Mouse (Mus musculus) neural tube, embryonic 14.5 days (tissue): ENCODE measurements around the gene Nupr1. TPM values are rescaled to one million over a fixed set of nuclear protein-coding genes. Genes with fewer than 3 reads are reported as not detected.

Experiments used
- ATAC-seq: fragments of 200-750 bp; cut with Nextera tagmentation; 2 replicates; pipeline ENCODE4 v1.8.0; 2017; ENCODE audit warnings: low read depth, mild to moderate bottlenecking, moderate TSS enrichment, moderate library complexity
- H3K27ac ChIP-seq: fragments of 300-500 bp; sonication (generic); 2 replicates; pipeline ENCODE4 v1.5.1; 2014; ENCODE audit warnings: low read depth, mild to moderate bottlenecking, control low read depth, low read length, moderate library complexity, mixed read lengths
- H3K27me3 ChIP-seq: fragments of 300-500 bp; sonication (generic); 2 replicates; pipeline ENCODE4 v1.6.1; 2014; ENCODE audit warnings: low read length; ENCODE audit not compliant: control insufficient read depth, insufficient read depth
- H3K36me3 ChIP-seq: fragments of 300-500 bp; sonication (generic); 2 replicates; pipeline ENCODE4 v1.6.1; 2014; ENCODE audit warnings: low read length, mixed read lengths; ENCODE audit not compliant: control insufficient read depth, insufficient read depth
- H3K4me1 ChIP-seq: fragments of 300-500 bp; sonication (generic); 2 replicates; pipeline ENCODE4 v1.6.1; 2014; ENCODE audit warnings: low read length; ENCODE audit not compliant: control insufficient read depth, insufficient read depth
- H3K4me2 ChIP-seq: fragments of 300-500 bp; sonication (generic); 2 replicates; pipeline ENCODE4 v1.6.1; 2014; ENCODE audit warnings: mild to moderate bottlenecking, low read depth, low read length, control low read depth
- H3K4me3 ChIP-seq: fragments of 300-500 bp; sonication (generic); 2 replicates; pipeline ENCODE4 v1.5.1; 2014; ENCODE audit warnings: low read depth, low read length, control low read depth, mixed read lengths
- H3K9ac ChIP-seq: fragments of 300-500 bp; sonication (generic); replicated peaks from 2 replicates; pipeline ENCODE4 v1.6.1; 2014; ENCODE audit warnings: low read depth, mild to moderate bottlenecking, control low read depth, low read length, mixed read lengths
- H3K9me3 ChIP-seq: fragments of 300-500 bp; sonication (generic); 2 replicates; pipeline ENCODE4 v1.6.1; 2016; ENCODE audit warnings: low read length; ENCODE audit not compliant: control insufficient read depth
- WGBS: fragments of 180-500 bp; shearing (Covaris S2); extraction: QIAGEN DNeasy Blood & Tissue Kit; methylation state at CpG from one replicate; pipeline ENCODE4 v1.1.7; 2014; 5-methylcytosine and 5-hydroxymethylcytosine counted together
- microRNA-seq: library from miRNA; unstranded; fragments of <30 nt; microRNA quantifications from one replicate; pipeline ENCODE4, GENCODE M21; 2016
- polyA plus RNA-seq: library from polyadenylated mRNA; unstranded; fragments of >200 nt; fragmentation: Nextera tagmentation; extraction: Ambion mirVana; gene quantifications from 2 replicates; pipeline ENCODE4 v1.2.1, GENCODE M21; 2014

The Nupr1 gene
- polyA plus RNA-seq, 1 experiment from 2014 or later: 2.2 TPM

DNA sequence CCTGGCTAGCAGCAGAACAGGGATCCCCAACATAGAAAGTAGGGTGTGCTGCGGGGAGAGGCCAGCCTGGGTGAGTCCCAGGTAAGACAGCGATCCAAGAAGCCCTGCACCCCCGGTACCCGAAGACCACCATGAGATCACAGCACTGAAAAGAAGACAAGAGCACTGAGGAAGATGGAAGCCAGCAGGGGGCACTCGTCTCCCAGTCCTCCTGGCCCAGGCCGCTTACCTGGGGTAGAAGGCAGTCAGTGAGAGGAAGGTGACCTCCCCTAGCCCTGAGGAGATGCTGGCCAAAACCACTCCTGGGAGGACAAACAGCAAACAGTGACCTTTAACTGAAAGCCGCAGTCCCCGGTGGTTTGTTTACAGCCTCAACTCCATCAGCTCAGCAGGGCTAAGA, 51.5 kb downstream of the Nupr1 start:
- Histone ChIP-seq H3K9ac (no peak overlapping the region), H3K36me3 (no peaks in the 10 kb centered on the region), H3K4me1 (peaks cover 3% of the 10 kb centered on the region; the same call in 1 of the 2 replicates), H3K4me3 (no peak overlapping the region), H3K4me2 (no peak overlapping the region), H3K9me3 (no peaks in the 10 kb centered on the region), H3K27me3 (no peaks in the 10 kb centered on the region), H3K27ac (no peak overlapping the region)
- WGBS: 63% methylated on average over 8 of the region's 8 CpGs
- no peak for ATAC-seq

- Histone ChIP-seq H3K27me3 (no peaks in the 10 kb centered on the region), H3K9me3 (no peaks in the 10 kb centered on the region), H3K27ac (no peak overlapping the region), H3K4me3 (no peak overlapping the region), H3K4me1 (peaks cover 3% of the 10 kb centered on the region; the same call in 1 of the 2 replicates), H3K9ac (no peak overlapping the region), H3K4me2 (no peak overlapping the region), H3K36me3 (no peaks in the 10 kb centered on the region)
- no peak for ATAC-seq
- WGBS: 50% methylated on average over 8 of the region's 8 CpGs
Measured at GRCm38 (mm10) chr7:126576946-126577345, 53.7 kb downstream of the Nupr1 start.

Small RNA genes within 50 kb of the gene (microRNA-seq; reads per million reads assigned to microRNA genes)
- 1.7 reads per million for gene Mir7059

Other genes with a start within 250 kb of the Nupr1 start
- gene Nfatc2ip, start 234.1 kb downstream of the Nupr1 start, polyA plus RNA-seq: 3.4 TPM in 2 replicates
- not detected in 2 replicates for gene Cd19, start 216.0 kb downstream of the Nupr1 start, polyA plus RNA-seq
- 19.8 and 22.3 TPM in 2 replicates for gene Rabep2, start 202.1 kb downstream of the Nupr1 start, polyA plus RNA-seq
- gene Atp2a1, start 167.8 kb downstream of the Nupr1 start, polyA plus RNA-seq: 0.79 and 1.1 TPM in 2 replicates
- 59.5 and 61.1 TPM in 2 replicates for gene Sh2b1, start 155.4 kb downstream of the Nupr1 start, polyA plus RNA-seq
- gene Tufm, start 143.5 kb downstream of the Nupr1 start, polyA plus RNA-seq: 133 and 137 TPM in 2 replicates
- gene Atxn2l, start 127.4 kb downstream of the Nupr1 start, polyA plus RNA-seq: 68.5 and 68.9 TPM in 2 replicates
- gene Eif3c, start 64.5 kb downstream of the Nupr1 start, polyA plus RNA-seq: 156 and 171 TPM in 2 replicates
- gene Apobr, start 45.9 kb downstream of the Nupr1 start, polyA plus RNA-seq: 0.06 and 0.70 TPM in 2 replicates
- 24.9 and 26.6 TPM in 2 replicates for gene Cln3, start 45.0 kb downstream of the Nupr1 start, polyA plus RNA-seq
- not detected in 2 replicates for gene Il27, start 35.9 kb downstream of the Nupr1 start, polyA plus RNA-seq
- 58.0 and 61.5 TPM in 2 replicates for gene Sgf29, start 18.4 kb upstream of the Nupr1 start, polyA plus RNA-seq
- gene Sult1a1, start 45.6 kb upstream of the Nupr1 start, polyA plus RNA-seq: 0.59 and 2.2 TPM in 2 replicates
- gene Bola2, start 64.5 kb upstream of the Nupr1 start, polyA plus RNA-seq: 132 and 140 TPM in 2 replicates
- gene Slx1b, start 64.9 kb upstream of the Nupr1 start, polyA plus RNA-seq: 11.2 and 13.1 TPM in 2 replicates
- gene Coro1a, start 76.9 kb upstream of the Nupr1 start, polyA plus RNA-seq: 98.8 and 104 TPM in 2 replicates
- 85.0 and 85.9 TPM in 2 replicates for gene Mapk3, start 128.7 kb upstream of the Nupr1 start, polyA plus RNA-seq
- gene Gdpd3, start 135.5 kb upstream of the Nupr1 start, polyA plus RNA-seq: 1.8 and 2.4 TPM in 2 replicates
- 219 and 246 TPM in 2 replicates for gene Ypel3, start 146.1 kb upstream of the Nupr1 start, polyA plus RNA-seq
- 0.27 and 0.55 TPM in 2 replicates for gene Tbx6, start 150.6 kb upstream of the Nupr1 start, polyA plus RNA-seq
- 154 and 168 TPM in 2 replicates for gene Ppp4c, start 161.6 kb upstream of the Nupr1 start, polyA plus RNA-seq
- gene Fam57b, start 166.8 kb upstream of the Nupr1 start, polyA plus RNA-seq: 50.9 and 64.4 TPM in 2 replicates
- not detected in 2 replicates for gene 4930451I11Rik, start 200.8 kb upstream of the Nupr1 start, polyA plus RNA-seq
- gene Doc2a, start 216.6 kb upstream of the Nupr1 start, polyA plus RNA-seq: 18.4 and 20.2 TPM in 2 replicates
- 11.0 and 15.2 TPM in 2 replicates for gene Hirip3, start 231.1 kb upstream of the Nupr1 start, polyA plus RNA-seq
- 86.7 and 92.4 TPM in 2 replicates for gene Ino80e, start 231.5 kb upstream of the Nupr1 start, polyA plus RNA-seq